Mouse (Mus musculus) CH12.LX (cell line): Measurements from ENCODE around the gene Tanc1.

Experiments used
- CTCF ChIP-seq, 2 experiments: IDR thresholded peaks in 1 of 2; conservative IDR thresholded peaks in 1 of 2; 2 replicates each; pipeline ENCODE4 v1.5.1; 2011 to 2012; ENCODE audit warnings: low read depth in 2 of 2, low read length in 2 of 2, improper control_type of control experiment in 1 of 2, inconsistent platforms in 1 of 2, mild to moderate bottlenecking in 1 of 2, moderate library complexity in 1 of 2
- ELF1 ChIP-seq: IDR thresholded peaks from 2 replicates; pipeline ENCODE4 v1.6.1; 2014; ENCODE audit warnings: low read depth, mild to moderate bottlenecking, inconsistent platforms, low read length, improper control_type of control experiment
- EP300 ChIP-seq: IDR thresholded peaks from 2 replicates; pipeline ENCODE4 v1.6.1; 2011; ENCODE audit warnings: low read length, improper control_type of control experiment
- ETS1 ChIP-seq: conservative IDR thresholded peaks from 2 replicates; pipeline ENCODE4 v1.6.1; 2012; ENCODE audit warnings: low read depth, mild to moderate bottlenecking, inconsistent platforms, low read length, improper control_type of control experiment, moderate library complexity
- HCFC1 ChIP-seq: IDR thresholded peaks from 2 replicates; pipeline ENCODE4 v1.6.1; 2012; ENCODE audit warnings: low read depth, mild to moderate bottlenecking, inconsistent platforms, low read length, improper control_type of control experiment
- MAX ChIP-seq: IDR thresholded peaks from 2 replicates; pipeline ENCODE4 v1.6.1; 2011; ENCODE audit warnings: low read length, improper control_type of control experiment
- POLR2A ChIP-seq: IDR thresholded peaks from 2 replicates; pipeline ENCODE4 v1.6.1; 2011; ENCODE audit warnings: low read depth, mild to moderate bottlenecking, improper control_type of control experiment, low read length
- RAD21 ChIP-seq: IDR thresholded peaks from 2 replicates; pipeline ENCODE4 v1.6.1; 2011; ENCODE audit warnings: low read depth, mild to moderate bottlenecking, low read length, improper control_type of control experiment, moderate library complexity
- TBP ChIP-seq: conservative IDR thresholded peaks from 2 replicates; pipeline ENCODE4 v1.6.1; 2011; ENCODE audit warnings: low read depth, low read length, improper control_type of control experiment
- ZC3H11A ChIP-seq: IDR thresholded peaks from 2 replicates; pipeline ENCODE4 v1.6.1; 2012; ENCODE audit warnings: low read depth, mild to moderate bottlenecking, inconsistent platforms, low read length, improper control_type of control experiment
- ZMIZ1 ChIP-seq: IDR thresholded peaks from 2 replicates; pipeline ENCODE4 v1.6.1; 2012; ENCODE audit warnings: low read depth, mild to moderate bottlenecking, inconsistent platforms, low read length, improper control_type of control experiment

- TF ChIP-seq HCFC1 (no peak), TBP (no peak), CTCF (conservative IDR thresholded peaks at IDR 0.05 in 1 of 2, IDR thresholded peaks at IDR 0.05 in 1 of 2; ENCODE audit: low read depth in 2 of 2, low read length in 2 of 2) (no peak), ZMIZ1 (no peak), POLR2A (no peak), ELF1 (no peak), RAD21 (no peak), ETS1 (no peak), ZC3H11A (no peak), EP300 (no peak), MAX (no peak)
These were observed 102.0 kb downstream of the Tanc1 start for GRCm38 (mm10) chr2:59713626-59714556.
